In genomic region chr12:32912772-32913171, GRCm38 (mm10) we compare ENCODE assay signal across 11 mouse cellular contexts.
"Had no signal": no experiment of that assay in that cellular context is flagged by ENCODE, and none has a peak within 500 bp of the region (broad histone marks: within the 10 kb centered on the region; RNA-seq: fewer than 3 reads in every experiment).

No protein-coding gene starts in this region.

- DNase-seq: liver, postnatal 0 days; lung, adult 2 months; lung, postnatal 14 days; lung, postnatal 36 days; midbrain, embryonic 14.5 days; right cerebral cortex, postnatal 14 days; thymus, adult 2 months; thymus, postnatal 25 days; thymus, postnatal 4 days had no signal

- ATAC-seq: liver, postnatal 0 days; lung, postnatal 0 days; midbrain, embryonic 16.5 days had no signal
